In genomic region chr12:112158246-112158645, GRCm38 (mm10) we compare ENCODE assay signal across 13 mouse cellular contexts. TPM values are rescaled to one million over a fixed set of nuclear protein-coding genes. Genes with fewer than 3 reads are reported as not detected.
"Had no signal": no experiment of that assay in that cellular context is flagged by ENCODE, and none has a peak within 500 bp of the region (broad histone marks: within the 10 kb centered on the region; RNA-seq: fewer than 3 reads in every experiment).

No protein-coding gene starts in this region.

- H3K27me3 ChIP-seq: limb, embryonic 13.5 days; stomach, embryonic 15.5 days had no signal

- ATAC-seq: inflammation-experienced regulatory T-cells, adult 6 months; midbrain, embryonic 16.5 days had no signal

- H3K27ac ChIP-seq: layer of hippocampus, adult 2 months; limb, embryonic 13.5 days; liver, embryonic 14.5 days; stomach, embryonic 15.5 days had no signal

- H3K36me3 ChIP-seq: stomach, embryonic 15.5 days had no signal

- DNase-seq: left cerebral cortex, postnatal 4 days; lung, adult 18-20 months; lung, postnatal 36 days; right cerebral cortex, postnatal 14 days; thymus, adult 2 months; thymus, postnatal 25 days had no signal

- H3K9ac ChIP-seq: limb, embryonic 13.5 days; liver, embryonic 14.5 days; stomach, embryonic 15.5 days had no signal

- H3K4me3 ChIP-seq: layer of hippocampus, adult 2 months; limb, embryonic 13.5 days; stomach, embryonic 15.5 days had no signal

- H3K4me2 ChIP-seq: limb, embryonic 13.5 days; midbrain, embryonic 11.5 days; stomach, embryonic 15.5 days had no signal

- H3K9me3 ChIP-seq: limb, embryonic 13.5 days; stomach, embryonic 15.5 days had no signal

RNA-seq across cellular contexts. Expression of gene Kif26a, which starts 12.2 kb away (rescaled TPM):
- polyA plus RNA-seq: inflammation-experienced regulatory T-cells, adult 6 months had no signal

RNA-seq across cellular contexts. Expression of gene Aspg, which starts 51.8 kb away (rescaled TPM):
- polyA plus RNA-seq: inflammation-experienced regulatory T-cells, adult 6 months had no signal
